Mouse (Mus musculus) olfactory bulb, adult 2 months (tissue): ENCODE results near the gene Mup20.

Experiments used
- CTCF ChIP-seq: fragments of 200-500 bp; IDR thresholded peaks from 2 replicates; pipeline ENCODE4 v1.5.1; 2012; ENCODE audit warnings: low read depth, mild to moderate bottlenecking, low read length, moderate library complexity; ENCODE audit not compliant: insufficient read depth
- POLR2A ChIP-seq: fragments of 200-500 bp; IDR thresholded peaks from 2 replicates; pipeline ENCODE4 v1.6.1; 2012; ENCODE audit warnings: mild to moderate bottlenecking, low read depth, low read length, moderate library complexity; ENCODE audit not compliant: insufficient read depth

- TF ChIP-seq CTCF (no peak), POLR2A (no peak)
Observed at GRCm38 (mm10) chr4:62024256-62024959, 29.6 kb downstream of the Mup20 start.
